Mouse (Mus musculus): ENCODE results near the gene Lrrc25. TPM values are rescaled to one million over a fixed set of nuclear protein-coding genes. Genes with fewer than 3 reads are reported as not detected.

Gene Lrrc25
- polyA plus RNA-seq, 1 experiment from 2014 or later, result 4.5 TPM

DNA sequence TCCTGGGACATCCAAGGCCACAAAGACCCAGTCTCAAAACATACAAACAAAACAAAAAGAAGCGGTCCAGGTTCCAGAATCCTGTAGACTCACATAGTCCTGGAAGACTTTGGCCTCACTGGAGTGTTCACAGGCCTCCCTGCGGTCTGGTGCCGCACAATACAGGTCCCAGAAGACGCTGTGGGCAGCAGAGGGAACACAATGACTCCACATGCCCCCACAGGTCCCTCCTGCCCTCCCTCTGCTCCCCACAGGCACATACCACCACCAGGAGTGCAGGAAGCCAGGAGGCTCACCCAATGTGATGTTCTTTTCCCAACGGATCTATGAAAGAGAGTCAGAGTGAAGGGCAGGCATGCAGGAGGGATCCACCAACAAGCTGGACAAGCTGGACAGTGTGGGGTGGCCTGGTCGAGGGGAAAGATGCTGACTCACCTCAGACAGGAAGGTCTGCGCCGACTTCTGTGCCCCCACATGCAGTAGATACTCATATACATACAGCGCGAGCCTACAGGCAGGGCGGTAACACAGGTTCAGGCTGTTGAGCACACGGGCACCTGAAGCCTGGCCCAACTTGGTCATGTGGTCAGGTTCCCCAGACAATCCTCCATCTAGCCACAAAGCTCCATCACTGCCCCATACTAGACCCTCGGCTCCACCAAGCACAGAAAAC lies 13.7 kb upstream of the Lrrc25 start:
- H3K27ac ChIP-seq (ENCODE audit: low read depth, low read length), result peak overlapping the region; percentile 49; the same call in 1 of the 2 replicates
- no peak overlapping the region; the same call in 1 of the 2 replicates for H3K4me3 ChIP-seq (ENCODE audit: low read depth, low read length)
- H3K27me3 ChIP-seq (replicated peaks; ENCODE audit: control insufficient read depth, insufficient read depth, low read length), result no peaks in the 10 kb centered on the region
- no peak overlapping the region for H3K9ac ChIP-seq (ENCODE audit: low read depth, low read length)
- H3K36me3 ChIP-seq (ENCODE audit: control insufficient read depth, insufficient read depth, low read length), result peaks cover 32% of the 10 kb centered on the region
- H3K4me1 ChIP-seq (replicated peaks; ENCODE audit: control insufficient read depth, insufficient read depth, low read length), result peaks cover 60% of the 10 kb centered on the region
- DNase-seq (ENCODE audit: low spot score) (no peak), ATAC-seq (replicated peaks; ENCODE audit: low FRiP score) (no peak)
- 86% methylated on average over 13 of the region's 13 CpGs for WGBS
- no peak overlapping the region; the same call in 1 of the 2 replicates for H3K4me2 ChIP-seq
- H3K9me3 ChIP-seq (ENCODE audit: control insufficient read depth, low read length), result peaks cover 3% of the 10 kb centered on the region; the same call in 1 of the 2 replicates

DNA sequence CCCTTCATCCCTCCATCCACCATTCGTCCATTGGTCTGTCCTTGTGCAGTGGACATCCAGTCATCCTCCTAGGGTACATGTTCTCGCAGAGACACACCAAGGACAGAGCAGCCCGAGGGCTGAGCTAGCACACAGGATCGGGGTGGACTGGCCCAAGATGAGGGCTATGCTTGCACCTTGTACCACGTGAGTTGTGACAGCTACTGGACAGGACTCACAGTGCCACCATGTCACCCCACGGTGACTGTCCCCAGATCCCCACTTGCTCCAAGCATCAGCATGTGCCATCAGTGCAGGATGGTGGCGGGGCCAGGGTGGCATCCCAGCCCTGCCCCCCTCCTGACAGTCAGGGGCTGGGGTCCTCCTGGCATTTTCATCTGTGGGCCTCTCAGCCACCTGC lies 11.4 kb upstream of the Lrrc25 start:
- Histone ChIP-seq H3K9me3 (ENCODE audit: control insufficient read depth, low read length) (peaks cover 3% of the 10 kb centered on the region; the same call in 1 of the 2 replicates), H3K4me1 (replicated peaks; ENCODE audit: control insufficient read depth, insufficient read depth, low read length) (peaks cover 50% of the 10 kb centered on the region), H3K27ac (ENCODE audit: low read depth, low read length) (no peak overlapping the region), H3K4me2 (no peak overlapping the region), H3K36me3 (ENCODE audit: control insufficient read depth, insufficient read depth, low read length) (peaks cover 18% of the 10 kb centered on the region), H3K27me3 (replicated peaks; ENCODE audit: control insufficient read depth, insufficient read depth, low read length) (no peaks in the 10 kb centered on the region), H3K9ac (ENCODE audit: low read depth, low read length) (no peak overlapping the region), H3K4me3 (ENCODE audit: low read depth, low read length) (no peak overlapping the region)
- 90% methylated on average over 7 of the region's 7 CpGs for WGBS
- no peak for DNase-seq (ENCODE audit: low spot score)
- no peak for ATAC-seq (replicated peaks; ENCODE audit: low FRiP score)

DNA sequence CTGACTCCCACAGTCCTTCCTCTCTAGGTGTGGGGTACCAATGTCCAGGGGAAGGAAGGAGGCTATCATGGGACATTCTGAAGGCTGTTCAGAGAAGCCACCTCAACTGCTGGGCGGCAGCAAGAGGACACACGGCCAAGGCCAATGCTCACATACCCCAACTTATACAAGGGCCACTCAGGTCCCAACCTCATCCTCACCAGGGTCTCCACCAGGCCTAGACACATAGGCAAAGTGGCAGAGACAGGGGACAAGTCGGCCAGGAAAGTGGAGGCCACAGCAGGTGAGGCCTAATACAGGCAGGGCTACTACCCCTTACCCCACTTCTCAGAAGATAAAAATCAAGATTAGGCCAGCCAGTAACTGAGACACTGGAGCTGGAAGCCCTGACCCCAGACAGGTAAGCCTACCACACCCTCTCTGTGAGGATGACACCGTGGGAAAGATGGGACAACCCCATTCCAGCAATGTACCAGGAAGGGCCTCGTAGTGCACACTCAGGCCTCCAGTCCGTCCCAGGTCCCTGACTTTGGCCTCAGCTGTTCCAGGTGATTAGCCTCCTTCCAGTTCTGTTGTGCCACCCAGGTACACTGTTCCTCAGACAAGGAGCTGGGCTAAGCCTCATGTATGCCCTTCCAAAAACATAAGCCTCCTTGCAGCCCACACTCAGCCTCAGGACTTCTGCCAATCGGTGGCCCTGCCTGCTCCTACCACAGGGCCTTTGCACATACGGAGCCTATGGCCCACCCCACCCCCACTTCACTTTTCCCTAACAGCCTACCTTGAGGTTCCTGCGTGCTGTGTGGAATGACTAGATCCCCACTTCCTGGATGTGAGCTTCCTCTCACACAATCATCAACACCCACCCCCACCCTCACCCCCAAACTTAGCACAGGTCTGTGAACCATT lies 9.8 kb upstream of the Lrrc25 start:
- peaks cover 44% of the 10 kb centered on the region for H3K4me1 ChIP-seq (replicated peaks; ENCODE audit: control insufficient read depth, insufficient read depth, low read length)
- DNase-seq (ENCODE audit: low spot score), result no peak
- peak overlapping the region; percentile 92 for H3K4me3 ChIP-seq (ENCODE audit: low read depth, low read length)

DNA sequence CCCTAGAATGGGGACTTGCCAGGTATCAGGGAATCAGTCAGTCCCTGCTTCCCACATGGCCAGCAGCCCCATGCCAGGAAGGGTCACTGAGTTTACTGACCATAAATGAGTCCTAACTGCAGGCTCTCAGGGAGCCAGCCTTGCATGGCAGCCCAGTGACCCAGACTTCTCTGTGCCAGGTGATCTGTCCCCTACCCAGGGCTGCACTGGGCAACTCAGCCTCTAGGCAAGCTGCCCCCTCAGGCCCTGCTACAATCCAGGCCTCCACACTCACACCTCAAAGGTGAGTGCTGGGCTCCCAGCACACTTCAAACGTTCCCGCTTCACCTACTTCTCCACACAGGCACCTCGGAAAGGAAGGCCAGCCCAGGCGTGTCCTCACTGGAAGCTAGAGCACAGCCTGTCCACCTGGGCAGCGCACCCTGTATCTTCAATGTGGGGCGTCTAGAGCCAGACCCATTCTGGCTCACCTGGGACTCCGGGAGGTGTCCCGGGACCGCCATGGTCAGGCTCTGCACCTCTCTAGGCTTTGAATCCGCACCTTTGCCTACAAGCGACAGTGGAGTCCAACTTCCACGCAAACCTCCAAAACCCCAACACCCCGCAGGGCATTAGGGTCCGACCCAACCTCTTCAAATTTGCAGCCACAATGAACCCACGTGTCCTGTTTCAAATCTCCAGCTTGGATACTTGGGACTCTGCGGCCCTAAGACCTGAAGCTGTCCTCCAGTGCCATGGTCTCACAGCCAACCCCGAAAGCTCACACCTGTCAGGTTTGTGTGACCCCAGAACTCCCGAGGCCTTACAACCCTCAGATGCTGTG lies 9.0 kb upstream of the Lrrc25 start:
- no peak for DNase-seq (ENCODE audit: low spot score)
- Histone ChIP-seq H3K4me2 (peak overlapping the region; percentile 100), H3K36me3 (ENCODE audit: control insufficient read depth, insufficient read depth, low read length) (peaks cover 13% of the 10 kb centered on the region), H3K4me3 (ENCODE audit: low read depth, low read length) (peak overlapping the region; percentile 92), H3K4me1 (replicated peaks; ENCODE audit: control insufficient read depth, insufficient read depth, low read length) (peaks cover 41% of the 10 kb centered on the region), H3K9ac (ENCODE audit: low read depth, low read length) (peak overlapping the region; percentile 98), H3K27me3 (replicated peaks; ENCODE audit: control insufficient read depth, insufficient read depth, low read length) (no peaks in the 10 kb centered on the region), H3K9me3 (ENCODE audit: control insufficient read depth, low read length) (peaks cover under 1% of the 10 kb centered on the region; the same call in 1 of the 2 replicates), H3K27ac (ENCODE audit: low read depth, low read length) (peak overlapping the region; percentile 99; the same call in 1 of the 2 replicates)
- WGBS, result 51% methylated on average over 18 of the region's 18 CpGs
- no peak for ATAC-seq (replicated peaks; ENCODE audit: low FRiP score)

More for the DNA sequence above, 9.8 kb upstream of the Lrrc25 start:
- H3K27me3 ChIP-seq (replicated peaks; ENCODE audit: control insufficient read depth, insufficient read depth, low read length), result no peaks in the 10 kb centered on the region
- peaks cover 3% of the 10 kb centered on the region; the same call in 1 of the 2 replicates for H3K9me3 ChIP-seq (ENCODE audit: control insufficient read depth, low read length)
- peak overlapping the region; percentile 99; the same call in 1 of the 2 replicates for H3K27ac ChIP-seq (ENCODE audit: low read depth, low read length)
- peak overlapping the region; percentile 100 for H3K4me2 ChIP-seq
- H3K36me3 ChIP-seq (ENCODE audit: control insufficient read depth, insufficient read depth, low read length), result peaks cover 18% of the 10 kb centered on the region
- ATAC-seq (replicated peaks; ENCODE audit: low FRiP score), result no peak
- 78% methylated on average over 9 of the region's 9 CpGs for WGBS
- no peak overlapping the region for H3K9ac ChIP-seq (ENCODE audit: low read depth, low read length)

DNA sequence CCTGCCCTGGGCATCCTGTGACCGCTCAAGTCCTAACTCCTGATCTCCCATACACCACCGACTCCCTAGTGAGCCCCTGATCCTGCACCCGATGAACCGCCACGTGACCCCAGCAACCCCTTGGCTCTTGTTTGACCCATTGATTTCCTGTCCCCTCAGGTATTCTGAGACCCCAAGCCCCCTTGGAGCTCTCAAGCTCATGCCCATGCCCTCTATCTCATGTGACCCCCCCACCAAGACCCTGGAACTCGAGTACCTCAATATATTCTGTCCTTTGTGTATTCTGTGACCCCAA lies 8.4 kb upstream of the Lrrc25 start:
- DNase-seq (ENCODE audit: low spot score) (no peak), ATAC-seq (replicated peaks; ENCODE audit: low FRiP score) (no peak)
- no peaks in the 10 kb centered on the region for H3K27me3 ChIP-seq (replicated peaks; ENCODE audit: control insufficient read depth, insufficient read depth, low read length)
- peaks cover 7% of the 10 kb centered on the region for H3K36me3 ChIP-seq (ENCODE audit: control insufficient read depth, insufficient read depth, low read length)
- 18% methylated on average over 6 of the region's 6 CpGs for WGBS
- peak overlapping the region; percentile 92 for H3K4me3 ChIP-seq (ENCODE audit: low read depth, low read length)
- no peaks in the 10 kb centered on the region for H3K9me3 ChIP-seq (ENCODE audit: control insufficient read depth, low read length)
- peak overlapping the region; percentile 100 for H3K4me2 ChIP-seq
- peak overlapping the region; percentile 99 for H3K27ac ChIP-seq (ENCODE audit: low read depth, low read length)
- peaks cover 36% of the 10 kb centered on the region for H3K4me1 ChIP-seq (replicated peaks; ENCODE audit: control insufficient read depth, insufficient read depth, low read length)
- H3K9ac ChIP-seq (ENCODE audit: low read depth, low read length), result peak overlapping the region; percentile 98

DNA sequence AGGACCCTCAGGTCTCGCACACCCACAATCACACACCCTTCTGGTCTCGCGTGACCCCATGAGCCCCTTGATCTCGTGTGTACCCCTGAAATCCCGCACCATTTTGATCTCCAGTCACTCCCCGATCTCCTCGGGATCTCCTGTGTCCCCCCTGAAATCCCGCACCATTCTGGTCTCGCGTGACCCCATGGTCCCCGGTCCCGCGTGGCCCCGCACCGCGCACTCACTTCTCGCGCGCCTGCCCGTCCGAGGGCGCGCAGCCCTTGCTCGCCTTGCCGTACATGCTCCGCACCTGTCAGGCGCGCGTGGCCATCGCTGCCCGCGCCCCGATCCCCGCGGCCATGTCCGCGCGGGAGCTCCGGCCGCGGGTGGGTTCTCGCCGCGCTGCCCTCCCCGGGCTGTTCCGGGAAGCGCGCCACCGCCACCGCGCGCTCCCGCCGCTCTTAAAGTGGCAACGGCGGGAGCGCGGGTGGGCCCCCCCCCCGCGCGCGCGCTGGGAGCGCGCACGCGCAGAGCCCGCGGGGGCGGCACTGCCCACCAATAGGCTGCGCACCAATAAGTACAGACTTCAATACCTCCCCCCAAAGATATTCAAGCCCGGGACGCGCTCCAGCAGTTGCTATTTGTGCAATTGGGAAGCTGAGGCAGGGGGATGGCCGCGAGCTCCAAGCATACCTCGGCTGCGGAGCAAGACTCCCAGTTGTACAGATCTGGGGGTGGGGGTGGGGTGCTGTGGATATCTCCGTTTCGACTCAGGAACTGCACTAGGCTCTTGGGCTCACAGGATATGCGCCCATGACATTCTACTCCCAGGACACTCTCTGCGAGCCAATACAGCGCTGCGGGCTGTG lies 7.8 kb upstream of the Lrrc25 start:
- DNase-seq (ENCODE audit: low spot score), result peak; percentile 80
- H3K4me2 ChIP-seq, result peak overlapping the region; percentile 100
- H3K9me3 ChIP-seq (ENCODE audit: control insufficient read depth, low read length), result no peaks in the 10 kb centered on the region
- H3K9ac ChIP-seq (ENCODE audit: low read depth, low read length), result peak overlapping the region; percentile 98
- peak overlapping the region; percentile 99 for H3K27ac ChIP-seq (ENCODE audit: low read depth, low read length)
- peaks cover 36% of the 10 kb centered on the region for H3K4me1 ChIP-seq (replicated peaks; ENCODE audit: control insufficient read depth, insufficient read depth, low read length)
- H3K4me3 ChIP-seq (ENCODE audit: low read depth, low read length), result peak overlapping the region; percentile 92
- peak; percentile 27 for ATAC-seq (replicated peaks; ENCODE audit: low FRiP score)
- WGBS, result under 1% methylated on average over 84 of the region's 84 CpGs
- H3K27me3 ChIP-seq (replicated peaks; ENCODE audit: control insufficient read depth, insufficient read depth, low read length), result no peaks in the 10 kb centered on the region
- H3K36me3 ChIP-seq (ENCODE audit: control insufficient read depth, insufficient read depth, low read length), result 0 out of 2 replicates have a peak, but pooled peaks cover 3% of the 10 kb centered on the region

DNA sequence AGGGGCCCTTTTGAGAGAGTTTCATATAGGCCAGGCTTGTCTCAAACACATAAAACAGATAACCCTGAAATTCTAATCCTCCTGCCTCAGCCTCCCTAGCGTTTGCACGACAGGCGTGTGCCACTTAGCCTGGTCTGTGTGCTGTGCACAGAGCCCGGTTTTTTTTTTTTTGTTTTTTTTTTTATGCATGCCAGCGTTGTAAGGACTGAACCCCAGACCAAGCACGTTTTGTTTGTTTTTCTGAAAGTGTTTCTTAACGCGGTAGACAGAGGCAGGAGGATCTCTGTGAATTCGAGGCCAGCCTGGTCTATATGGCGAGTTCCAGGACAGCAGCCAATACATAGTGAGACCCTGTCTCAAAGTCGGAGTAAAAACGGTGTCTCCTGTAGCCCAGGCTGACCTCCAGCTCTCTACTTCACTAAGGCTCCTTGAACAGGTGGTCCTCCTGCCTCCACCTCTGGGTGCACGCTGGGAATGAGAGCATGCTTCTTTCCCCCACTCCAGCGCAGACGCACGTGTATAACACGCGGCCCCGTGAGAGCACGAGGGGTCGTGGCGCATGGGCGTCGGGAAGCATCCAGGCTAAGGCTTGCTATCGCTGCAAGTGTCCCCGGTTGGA lies 7.1 kb upstream of the Lrrc25 start, which contains the start of gene Ssbp4:
Gene Ssbp4, minus strand, starts transcription at position 124 of the 619 bp plus-strand sequence.
- ATAC-seq (replicated peaks; ENCODE audit: low FRiP score) (no peak), DNase-seq (ENCODE audit: low spot score) (no peak)
- WGBS, result 4% methylated on average over 26 of the region's 26 CpGs
- no peaks in the 10 kb centered on the region for H3K9me3 ChIP-seq (ENCODE audit: control insufficient read depth, low read length)
- peak within 1 kb of the TSS; percentile 98 for H3K9ac ChIP-seq (ENCODE audit: low read depth, low read length)
- no peaks in the 10 kb centered on the region for H3K27me3 ChIP-seq (replicated peaks; ENCODE audit: control insufficient read depth, insufficient read depth, low read length)
- H3K36me3 ChIP-seq (ENCODE audit: control insufficient read depth, insufficient read depth, low read length), result 0 out of 2 replicates have a peak, but pooled peaks cover 2% of the 10 kb centered on the region
- H3K27ac ChIP-seq (ENCODE audit: low read depth, low read length), result peak within 1 kb of the TSS; percentile 99
- H3K4me3 ChIP-seq (ENCODE audit: low read depth, low read length), result peak within 1 kb of the TSS; percentile 92
- H3K4me1 ChIP-seq (replicated peaks; ENCODE audit: control insufficient read depth, insufficient read depth, low read length), result peaks cover 36% of the 10 kb centered on the region
- peak within 1 kb of the TSS; percentile 100 for H3K4me2 ChIP-seq

Data from liver, embryonic 11.5 days (tissue).